Comparison of ENCODE assay signal across 10 mouse cellular contexts in the genomic region with DNA sequence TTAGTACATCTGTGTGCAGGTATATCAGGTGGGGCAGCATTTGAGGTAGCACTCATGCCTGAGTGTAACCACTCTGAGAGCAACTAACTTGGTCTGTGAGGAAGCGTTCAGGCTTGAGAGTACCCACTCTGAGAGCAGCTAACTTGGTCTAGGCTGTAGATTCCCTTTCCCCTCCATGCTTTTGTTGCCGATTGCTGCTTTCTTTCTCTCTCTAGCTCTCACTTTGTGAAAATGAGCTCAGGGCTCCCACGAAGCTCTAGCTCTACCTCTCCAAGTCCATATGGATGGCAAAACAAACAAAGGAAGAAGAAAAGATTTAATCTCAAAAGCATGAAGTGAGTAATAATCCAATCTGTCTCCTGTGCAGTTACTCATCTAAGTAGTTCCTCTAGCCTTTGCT.
DNase-seq lines count a peak whose midpoint lies in the region; ATAC-seq and TF ChIP-seq lines count a peak whose summit lies in the region.
"Had no signal": no experiment of that assay in that cellular context is flagged by ENCODE, and none has a peak within 500 bp of the region (broad histone marks: within the 10 kb centered on the region; RNA-seq: fewer than 3 reads in every experiment).

No protein-coding gene starts in this region.

- no peaks in the 10 kb centered on the region for H3K9me3 ChIP-seq in intestine, embryonic 14.5 days (ENCODE audit: control insufficient read depth, low read length)
- no peaks in the 10 kb centered on the region for H3K9me3 ChIP-seq in intestine, postnatal 0 days (ENCODE audit: control insufficient read depth)

- no peak for ATAC-seq in intestine, embryonic 14.5 days (replicated peaks; ENCODE audit: low FRiP score, low TSS enrichment, low read depth)
- ATAC-seq in intestine, postnatal 0 days, result no peak
- ATAC-seq in hematopoietic stem cell, adult 5-6 weeks (replicated peaks in 1 of 2; ENCODE audit: insufficient read depth in 1 of 2, low FRiP score in 2 of 2, low TSS enrichment in 1 of 2, low read depth in 1 of 2, poor library complexity in 2 of 2, severe bottlenecking in 2 of 2), result peak; percentile 60 to 66

- H3K27me3 ChIP-seq in intestine, embryonic 14.5 days (replicated peaks; ENCODE audit: control insufficient read depth, insufficient read depth, low read length), result no peaks in the 10 kb centered on the region
- no peaks in the 10 kb centered on the region for H3K27me3 ChIP-seq in intestine, postnatal 0 days (replicated peaks; ENCODE audit: control insufficient read depth, insufficient read depth, low read length)

- H3K4me3 ChIP-seq in intestine, embryonic 14.5 days (ENCODE audit: low read depth, low read length), result peak overlapping the region; percentile 3; the same call in 1 of the 2 replicates
- no peak overlapping the region for H3K4me3 ChIP-seq in intestine, postnatal 0 days (ENCODE audit: low read depth, low read length)

- peak overlapping the region; percentile 7; the same call in 1 of the 2 replicates for H3K4me2 ChIP-seq in intestine, embryonic 14.5 days (ENCODE audit: low read length)
- no peak overlapping the region for H3K4me2 ChIP-seq in intestine, postnatal 0 days (replicated peaks; ENCODE audit: low read depth)

- no peak for DNase-seq in intestine, embryonic 14.5 days (ENCODE audit: low spot score)
- peak; percentile 6 for DNase-seq in testis, postnatal 14 days (ENCODE audit: low spot score)
- DNase-seq in testis, postnatal 10 days (ENCODE audit: low spot score), result no peak
- no peak for DNase-seq in c-Kit-positive CD71-positive TER-119-positive erythroid progenitor cells, embryonic 14.5 days (ENCODE audit: low spot score)
- no peak for DNase-seq in gastrocnemius, adult 18-20 months (ENCODE audit: low spot score)
- DNase-seq in MN1 (ENCODE audit: low spot score), result no peak

- WGBS in intestine, embryonic 14.5 days, result 47% methylated on average over 3 of the region's 3 CpGs
- WGBS in intestine, postnatal 0 days, result 64% methylated on average over 3 of the region's 3 CpGs

- H3K4me1 ChIP-seq in intestine, embryonic 14.5 days (replicated peaks; ENCODE audit: control insufficient read depth, insufficient read depth, low read length), result peaks cover 4% of the 10 kb centered on the region; the same call in 1 of the 2 replicates
- no peaks in the 10 kb centered on the region for H3K4me1 ChIP-seq in intestine, postnatal 0 days (replicated peaks; ENCODE audit: control insufficient read depth, insufficient read depth, low read length)

- no peak overlapping the region for H3K27ac ChIP-seq in intestine, embryonic 14.5 days (ENCODE audit: low read depth)
- no peak overlapping the region for H3K27ac ChIP-seq in intestine, postnatal 0 days (ENCODE audit: low read depth, low read length)
- H3K27ac ChIP-seq: liver, embryonic 14.5 days had no signal

- H3K9ac ChIP-seq in intestine, embryonic 14.5 days (ENCODE audit: low read length), result no peak overlapping the region
- H3K9ac ChIP-seq in intestine, postnatal 0 days (ENCODE audit: low read depth, low read length), result no peak overlapping the region
- H3K9ac ChIP-seq: liver, embryonic 14.5 days had no signal

- H3K36me3 ChIP-seq in intestine, embryonic 14.5 days (ENCODE audit: control insufficient read depth, insufficient read depth, low read length), result no peaks in the 10 kb centered on the region
- no peaks in the 10 kb centered on the region for H3K36me3 ChIP-seq in intestine, postnatal 0 days (ENCODE audit: control insufficient read depth, insufficient read depth)
- H3K36me3 ChIP-seq: G1E had no signal

- TF ChIP-seq CTCF in intestine, postnatal 0 days (IDR thresholded peaks at IDR 0.05; ENCODE audit: low read depth), result no peak

Comparison
In these comparisons a context has a peak if more than half of its experiments do, and no peak if none do; other contexts are left out.
1. ATAC-seq: peak in hematopoietic stem cell, adult 5-6 weeks (2 of 2); none in intestine, embryonic 14.5 days (single experiment) and intestine, postnatal 0 days (single experiment).